Mouse (Mus musculus): ENCODE results near the gene Lrrc37a. TPM values are rescaled to one million over a fixed set of nuclear protein-coding genes. Genes with fewer than 3 reads are reported as not detected.
"Not testable (repeated sequence)": the region's sequence is repeated elsewhere in the genome, so short reads cannot be mapped to it uniquely, and the experiment has no call there.

The Lrrc37a gene
- not detected in 2 replicates for polyA plus RNA-seq (2016; fragmentation: Nextera tagmentation; extraction: Ambion mirVana)

DNA sequence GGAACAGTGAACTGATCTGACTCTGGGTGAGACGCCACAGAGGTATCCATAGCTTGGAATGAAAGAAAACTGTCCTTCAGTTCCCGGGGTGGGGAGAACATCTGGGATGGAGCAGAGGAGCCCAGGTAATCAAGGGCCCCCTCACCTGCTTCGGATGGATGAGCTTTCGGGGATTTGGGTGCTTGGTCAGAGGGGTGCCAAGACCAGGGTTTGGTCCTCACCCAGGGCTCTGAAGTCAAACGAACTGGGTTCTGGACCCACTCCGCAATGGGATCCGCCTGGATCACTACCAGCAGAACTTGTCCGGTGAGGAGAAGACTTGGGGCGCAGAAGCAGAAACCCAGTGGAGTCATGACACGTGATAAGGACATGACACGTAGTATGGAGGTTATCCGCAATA lies at the start of gene Lrrc37a:
TSS of gene Lrrc37a (minus strand) at position 101 of the 400 bp plus-strand sequence.
- H3K27ac ChIP-seq (replicated peaks), result no peak within 1 kb of the TSS
- 88% methylated on average over 12 of the region's 12 CpGs for WGBS
- H3K4me3 ChIP-seq, result no peak within 1 kb of the TSS
- DNase-seq (ENCODE audit: low spot score), result no peak
- H3K36me3 ChIP-seq, result no peaks in the 10 kb centered on the region
- H3K4me1 ChIP-seq, result no peaks in the 10 kb centered on the region
- H3K27me3 ChIP-seq (ENCODE audit: low read depth, poor library complexity, severe bottlenecking), result no peaks in the 10 kb centered on the region
- H3K9me3 ChIP-seq (replicated peaks), result no peaks in the 10 kb centered on the region

DNA sequence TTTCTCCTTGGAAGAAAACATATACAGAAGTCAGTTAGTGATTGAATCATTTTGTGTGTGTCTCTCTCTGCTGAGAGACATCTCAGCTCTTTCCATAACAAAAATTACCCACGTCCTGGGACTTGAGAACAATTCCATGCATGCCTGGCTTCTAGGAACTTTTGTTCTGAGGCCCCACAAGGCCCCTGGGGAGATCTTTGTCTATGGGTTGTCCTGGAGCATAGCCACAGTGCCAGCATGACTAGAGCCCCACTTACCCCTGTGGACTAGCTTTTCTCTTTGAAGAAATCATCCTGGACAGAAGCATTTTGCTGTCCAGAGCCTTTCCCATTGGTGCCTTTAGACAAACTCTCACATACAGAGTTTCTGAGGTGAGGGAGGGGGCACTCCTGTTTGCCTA lies 30.6 kb upstream of the Lrrc37a start:
- not testable (repeated sequence) for H3K27ac ChIP-seq (replicated peaks); H3K4me3 ChIP-seq; DNase-seq (ENCODE audit: low spot score); H3K27me3 ChIP-seq (ENCODE audit: low read depth, poor library complexity, severe bottlenecking); H3K4me1 ChIP-seq; H3K9me3 ChIP-seq (replicated peaks); H3K36me3 ChIP-seq
- 35% methylated on average over 1 of the region's 1 CpGs for WGBS

DNA sequence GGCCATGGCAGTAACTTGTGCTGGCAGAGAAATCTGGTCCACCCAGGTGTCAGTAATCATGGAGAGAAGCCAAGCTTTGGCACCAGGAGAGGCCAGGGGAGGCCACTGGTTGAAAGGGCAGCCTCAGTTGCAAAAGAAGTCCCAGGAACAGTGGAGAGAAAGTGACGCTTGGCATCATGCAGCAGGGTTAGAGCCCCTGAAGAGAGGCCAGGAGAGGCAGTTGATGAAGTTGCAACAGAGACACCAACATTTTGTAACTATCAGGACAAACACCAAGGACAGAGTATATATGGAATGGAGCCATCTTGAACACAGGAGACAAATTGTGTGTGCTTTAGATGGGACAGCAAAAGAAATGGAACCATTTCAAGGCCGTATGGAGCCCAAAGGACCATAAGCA lies 7.7 kb upstream of the Lrrc37a start:
- DNase-seq (ENCODE audit: low spot score), result no peak
- no peaks in the 10 kb centered on the region for H3K4me1 ChIP-seq
- no peak overlapping the region for H3K27ac ChIP-seq (replicated peaks)
- no peaks in the 10 kb centered on the region for H3K36me3 ChIP-seq
- H3K27me3 ChIP-seq (ENCODE audit: low read depth, poor library complexity, severe bottlenecking), result no peaks in the 10 kb centered on the region
- no peaks in the 10 kb centered on the region; the same call in 1 of the 2 replicates for H3K9me3 ChIP-seq (replicated peaks)
- WGBS, result 75% methylated on average over 2 of the region's 2 CpGs
- H3K4me3 ChIP-seq, result no peak overlapping the region

DNA sequence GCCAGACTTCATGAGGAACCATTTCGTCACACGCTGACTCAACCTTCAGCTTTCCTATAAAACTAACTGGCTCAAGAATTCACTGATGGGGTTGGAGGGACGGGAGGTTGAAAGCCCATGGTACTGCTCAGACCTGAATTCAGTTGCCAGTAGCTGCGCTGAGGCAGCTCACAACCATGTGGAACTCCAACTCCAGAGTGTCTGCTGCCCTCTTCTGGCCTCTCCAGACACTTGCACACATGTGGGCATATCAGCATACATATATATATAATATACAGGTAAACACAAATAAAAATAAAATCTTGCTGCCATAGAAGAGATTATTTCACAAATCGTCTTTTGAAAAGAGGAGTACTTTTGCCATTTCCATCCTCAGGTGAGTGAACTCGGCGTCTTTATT lies 40.0 kb downstream of the Lrrc37a start:
- Histone ChIP-seq H3K36me3 (no peaks in the 10 kb centered on the region), H3K4me3 (no peak overlapping the region), H3K27ac (replicated peaks) (no peak overlapping the region), H3K4me1 (no peaks in the 10 kb centered on the region), H3K27me3 (ENCODE audit: low read depth, poor library complexity, severe bottlenecking) (no peaks in the 10 kb centered on the region), H3K9me3 (replicated peaks) (no peaks in the 10 kb centered on the region)
- 66% methylated on average over 7 of the region's 7 CpGs for WGBS
- DNase-seq (ENCODE audit: low spot score), result no peak

DNA sequence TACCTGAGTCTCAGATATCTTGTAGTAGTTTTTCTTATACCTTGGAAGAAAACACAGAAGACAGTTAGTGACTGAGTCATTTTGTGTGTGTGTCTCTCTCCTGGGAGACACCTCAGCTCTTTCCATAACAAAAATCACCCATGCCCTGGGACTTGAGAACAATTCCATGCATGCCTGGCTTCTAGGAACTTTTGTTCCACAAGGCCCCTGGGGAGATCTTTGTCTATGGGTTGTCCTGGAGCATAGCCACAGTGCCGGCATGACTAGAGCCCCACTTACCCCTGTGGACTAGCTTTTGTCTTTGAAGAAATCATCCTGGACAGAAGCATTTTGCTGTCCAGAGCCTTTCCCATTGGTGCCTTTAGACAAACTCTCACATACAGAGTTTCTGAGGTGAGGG lies 53.3 kb downstream of the Lrrc37a start:
- not testable (repeated sequence) for H3K36me3 ChIP-seq; H3K4me1 ChIP-seq; H3K27me3 ChIP-seq (ENCODE audit: low read depth, poor library complexity, severe bottlenecking); DNase-seq (ENCODE audit: low spot score); H3K4me3 ChIP-seq; H3K27ac ChIP-seq (replicated peaks); H3K9me3 ChIP-seq (replicated peaks)
- WGBS, result 42% methylated on average over 1 of the region's 1 CpGs

DNA sequence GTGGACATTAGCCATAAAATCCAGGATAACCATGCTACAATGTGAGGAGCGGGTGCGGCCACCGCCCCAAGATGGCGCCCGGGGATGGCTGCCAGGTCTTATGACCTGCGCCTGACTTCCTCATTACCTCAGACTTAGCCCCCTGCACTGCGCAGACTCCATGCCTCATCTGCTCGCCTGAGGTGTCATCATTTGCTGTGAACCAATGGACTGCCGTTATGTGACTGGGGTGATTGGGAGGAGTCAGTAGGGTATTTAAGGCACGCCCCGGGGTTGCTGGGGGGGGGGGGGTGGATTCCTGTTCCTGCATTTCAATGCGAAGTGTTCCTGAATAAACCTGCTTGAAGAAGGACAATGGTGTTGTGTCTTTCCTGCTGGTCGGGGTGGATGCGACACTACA lies 54.7 kb downstream of the Lrrc37a start:
- not testable (repeated sequence) for H3K4me3 ChIP-seq; DNase-seq (ENCODE audit: low spot score); H3K4me1 ChIP-seq; H3K27ac ChIP-seq (replicated peaks); H3K27me3 ChIP-seq (ENCODE audit: low read depth, poor library complexity, severe bottlenecking); H3K9me3 ChIP-seq (replicated peaks); H3K36me3 ChIP-seq
- 89% methylated on average over 14 of the region's 14 CpGs for WGBS

DNA sequence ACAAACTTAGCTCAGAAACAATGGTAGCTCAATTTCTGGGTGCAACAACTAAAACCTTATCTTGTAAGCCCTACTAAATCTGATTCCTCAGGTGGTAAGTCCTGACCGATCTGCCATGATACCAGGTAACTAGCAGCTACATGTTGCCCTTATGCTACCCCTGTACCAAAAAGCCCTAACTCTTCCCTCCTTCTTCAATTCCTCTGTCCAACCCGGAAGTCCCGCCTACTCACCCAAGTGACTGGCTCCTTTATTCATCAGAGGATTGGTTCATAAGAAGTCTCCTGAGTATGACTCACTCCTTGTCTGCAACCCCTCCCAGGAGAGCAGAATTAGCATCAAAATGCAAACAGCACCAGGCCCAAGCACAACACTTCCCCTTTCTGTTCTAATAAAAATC lies 60.7 kb downstream of the Lrrc37a start:
- 89% methylated on average over 3 of the region's 3 CpGs for WGBS
- no peak for DNase-seq (ENCODE audit: low spot score)
- Histone ChIP-seq H3K4me3 (no peak overlapping the region), H3K9me3 (replicated peaks) (no peaks in the 10 kb centered on the region), H3K27ac (replicated peaks) (no peak overlapping the region), H3K4me1 (peaks cover 8% of the 10 kb centered on the region), H3K36me3 (no peaks in the 10 kb centered on the region), H3K27me3 (ENCODE audit: low read depth, poor library complexity, severe bottlenecking) (no peaks in the 10 kb centered on the region)

DNA sequence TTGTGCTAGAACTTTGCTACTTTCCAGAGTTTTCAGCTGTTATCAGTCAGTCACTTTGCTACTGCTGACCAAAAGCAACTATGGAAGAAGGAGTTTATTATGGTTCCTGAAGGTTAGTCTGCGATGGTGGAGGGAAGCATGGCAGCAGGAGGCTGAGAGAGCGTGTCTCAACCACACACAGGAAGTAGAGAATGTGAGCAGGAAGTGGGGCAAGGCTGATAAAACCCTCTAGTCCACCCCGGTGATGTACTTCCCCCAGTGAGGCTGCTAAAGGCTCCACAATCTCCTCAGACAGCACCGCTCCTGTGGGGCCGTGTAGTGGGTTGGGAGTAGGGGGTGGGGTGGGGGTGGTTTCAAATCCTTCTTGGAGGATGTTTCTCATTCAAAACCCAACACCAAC lies 68.1 kb downstream of the Lrrc37a start:
- H3K4me1 ChIP-seq, result 0 out of 2 replicates have a peak, but pooled peaks cover 3% of the 10 kb centered on the region
- WGBS, result 92% methylated on average over 5 of the region's 5 CpGs

DNA sequence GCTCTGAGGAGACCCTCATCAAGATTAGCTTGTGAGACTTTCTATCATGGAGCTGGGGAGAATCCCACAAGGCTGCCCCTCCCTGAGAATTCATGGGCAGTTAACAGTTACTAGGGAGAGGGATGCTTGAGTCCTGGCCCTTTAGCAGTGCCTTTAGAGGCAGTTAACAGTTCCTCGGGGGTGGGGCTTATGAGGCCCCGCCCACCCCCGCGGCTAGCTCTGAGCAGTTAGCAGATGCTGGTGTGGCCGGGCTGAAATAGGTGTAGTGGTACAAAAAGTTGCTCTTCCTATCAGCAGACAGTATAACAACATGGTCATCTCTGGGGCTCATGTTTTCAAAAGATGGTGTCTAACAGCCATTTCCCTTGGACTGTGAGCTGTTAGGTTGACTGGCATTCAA lies 79.4 kb downstream of the Lrrc37a start:
- Histone ChIP-seq H3K27ac (replicated peaks) (no peak overlapping the region), H3K9me3 (replicated peaks) (no peaks in the 10 kb centered on the region), H3K27me3 (ENCODE audit: low read depth, poor library complexity, severe bottlenecking) (no peaks in the 10 kb centered on the region), H3K4me1 (no peaks in the 10 kb centered on the region), H3K4me3 (no peak overlapping the region), H3K36me3 (no peaks in the 10 kb centered on the region)
- WGBS, result 41% methylated on average over 5 of the region's 5 CpGs
- no peak for DNase-seq (ENCODE audit: low spot score)

More for the DNA sequence above, 68.1 kb downstream of the Lrrc37a start:
- Histone ChIP-seq H3K27me3 (ENCODE audit: low read depth, poor library complexity, severe bottlenecking) (no peaks in the 10 kb centered on the region), H3K9me3 (replicated peaks) (no peaks in the 10 kb centered on the region), H3K27ac (replicated peaks) (no peak overlapping the region), H3K36me3 (no peaks in the 10 kb centered on the region), H3K4me3 (no peak overlapping the region)
- no peak for DNase-seq (ENCODE audit: low spot score)

DNA sequence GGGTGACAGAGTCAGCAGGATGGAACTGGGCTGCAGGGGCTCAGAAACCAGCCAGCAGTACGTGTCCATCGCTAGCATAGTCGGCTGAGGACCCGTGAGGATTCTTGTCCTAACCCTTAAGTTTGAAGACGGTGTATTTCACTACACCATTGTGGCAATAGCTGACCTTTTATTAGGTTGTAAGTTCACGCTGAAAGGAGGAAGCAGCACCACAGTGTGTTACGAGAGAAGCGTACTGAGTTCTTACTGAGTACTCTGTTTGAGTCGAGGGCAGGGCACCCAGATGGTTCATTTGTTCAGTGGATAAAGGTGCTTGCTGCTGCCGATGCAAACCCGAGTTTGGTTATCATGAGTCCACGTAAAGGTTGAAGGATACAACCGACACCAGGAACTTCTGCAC lies 84.7 kb downstream of the Lrrc37a start:
- no peak overlapping the region for H3K4me3 ChIP-seq
- no peaks in the 10 kb centered on the region for H3K36me3 ChIP-seq
- no peaks in the 10 kb centered on the region for H3K4me1 ChIP-seq
- H3K9me3 ChIP-seq (replicated peaks), result no peaks in the 10 kb centered on the region
- DNase-seq (ENCODE audit: low spot score), result no peak
- H3K27me3 ChIP-seq (ENCODE audit: low read depth, poor library complexity, severe bottlenecking), result no peaks in the 10 kb centered on the region
- 89% methylated on average over 13 of the region's 13 CpGs for WGBS
- H3K27ac ChIP-seq (replicated peaks), result no peak overlapping the region

DNA sequence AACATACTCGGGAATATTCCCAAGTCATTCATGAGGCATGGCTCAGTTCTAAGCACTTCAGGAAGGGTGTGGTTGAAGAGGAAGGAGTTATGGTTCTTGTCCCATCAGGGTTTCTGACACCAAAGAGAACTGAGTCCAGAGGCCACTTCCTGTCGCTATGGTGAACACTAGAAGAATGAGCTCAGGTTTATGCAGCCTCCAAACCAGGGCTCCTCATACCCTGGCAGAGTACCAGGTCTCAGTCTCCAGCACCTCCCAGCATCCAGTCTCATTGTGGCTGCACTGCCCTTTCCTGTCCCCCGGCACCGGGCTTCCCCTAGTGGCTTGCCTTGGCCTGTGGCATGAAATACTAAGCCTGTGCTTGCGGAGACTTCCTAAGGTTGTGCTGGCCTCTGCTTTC lies 85.2 kb downstream of the Lrrc37a start:
- WGBS, result 76% methylated on average over 5 of the region's 5 CpGs
- Histone ChIP-seq H3K4me3 (no peak overlapping the region), H3K27me3 (ENCODE audit: low read depth, poor library complexity, severe bottlenecking) (no peaks in the 10 kb centered on the region), H3K27ac (replicated peaks) (no peak overlapping the region), H3K9me3 (replicated peaks) (no peaks in the 10 kb centered on the region), H3K36me3 (no peaks in the 10 kb centered on the region), H3K4me1 (no peaks in the 10 kb centered on the region)
- DNase-seq (ENCODE audit: low spot score), result no peak

DNA sequence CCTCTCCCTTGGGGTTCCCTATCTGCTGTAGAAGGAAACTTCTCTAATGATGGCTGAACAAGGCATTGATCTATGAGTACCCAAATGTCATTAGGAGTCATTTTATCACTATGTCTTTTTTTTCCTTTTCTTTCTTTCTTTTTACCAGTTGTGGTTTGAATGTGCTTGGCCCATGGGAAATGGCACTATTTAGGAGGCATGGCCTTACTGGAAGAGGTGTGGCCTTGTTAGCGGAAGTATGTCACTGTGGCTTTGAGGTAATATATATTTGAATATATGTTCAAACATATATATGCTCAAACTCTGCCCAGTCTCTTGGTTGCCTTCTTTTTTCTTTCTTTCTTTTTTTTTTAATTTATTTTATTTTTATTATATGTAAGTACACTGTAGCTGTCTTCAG lies 90.9 kb downstream of the Lrrc37a start:
- no peak overlapping the region for H3K27ac ChIP-seq (replicated peaks)
- no peaks in the 10 kb centered on the region for H3K27me3 ChIP-seq (ENCODE audit: low read depth, poor library complexity, severe bottlenecking)
- peaks cover 6% of the 10 kb centered on the region for H3K36me3 ChIP-seq
- H3K4me3 ChIP-seq, result no peak overlapping the region
- H3K4me1 ChIP-seq, result peaks cover 23% of the 10 kb centered on the region
- H3K9me3 ChIP-seq (replicated peaks), result no peaks in the 10 kb centered on the region
- WGBS, result 82% methylated on average over 1 of the region's 1 CpGs
- DNase-seq (ENCODE audit: low spot score), result no peak

DNA sequence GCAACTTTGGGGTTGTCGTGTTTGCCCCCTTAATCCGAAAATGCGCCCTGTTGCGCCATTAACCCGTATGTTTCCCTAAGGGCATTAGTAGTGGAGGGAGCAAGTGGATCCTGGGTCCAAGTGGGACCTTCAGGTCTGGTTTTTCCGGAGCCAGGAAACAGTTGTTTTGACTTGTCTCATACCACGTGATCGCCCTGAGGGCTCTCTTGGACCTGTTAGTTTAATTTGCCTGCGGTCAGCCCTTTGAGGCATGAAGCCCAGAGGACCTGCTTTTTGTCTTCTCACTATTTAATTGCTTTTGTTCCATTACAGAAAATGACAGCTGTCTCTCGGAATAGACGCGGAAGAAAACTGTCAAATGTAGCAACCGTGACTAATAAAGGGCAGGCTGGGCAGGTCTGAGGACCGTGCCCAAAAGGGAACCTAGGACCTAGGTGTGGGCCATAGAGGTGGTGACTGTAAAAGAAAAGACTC lies 91.4 kb downstream of the Lrrc37a start:
- no peak for DNase-seq (ENCODE audit: low spot score)
- Histone ChIP-seq H3K4me1 (peaks cover 23% of the 10 kb centered on the region), H3K9me3 (replicated peaks) (no peaks in the 10 kb centered on the region), H3K27ac (replicated peaks) (peak overlapping the region; percentile 84), H3K36me3 (peaks cover 6% of the 10 kb centered on the region), H3K27me3 (ENCODE audit: low read depth, poor library complexity, severe bottlenecking) (no peaks in the 10 kb centered on the region), H3K4me3 (peak overlapping the region; percentile 85)
- 5% methylated on average over 14 of the region's 14 CpGs for WGBS

Data from midbrain, embryonic 10.5 days (tissue).